Mouse (Mus musculus) neutrophil, adult 5-6 weeks (primary cell): ENCODE measurements at regions not wholly inside any gene's neighbourhood (a gene's known extent, or its start where the extent isn't known, plus 50 kb on each side); places are given as distances from the start of the nearest gene placed in this dataset.

Experiments used
- ATAC-seq: fragments of 151-379, 151-347 bp; 2 replicates; pipeline ENCODE4 v1.8.0; 2017; ENCODE audit warnings: mild to moderate bottlenecking, moderate TSS enrichment; ENCODE audit not compliant: insufficient number of reproducible peaks, poor library complexity, low FRiP score, severe bottlenecking; ENCODE audit errors: extremely low read depth

- no peak for ATAC-seq
These were observed 112.4 kb upstream of the Wnt4 start for GRCm38 (mm10) chr4:137164933-137165332.

- ATAC-seq, result peak; percentile 39
These were observed 112.9 kb upstream of the Wnt4 start for GRCm38 (mm10) chr4:137164429-137164828.

- ATAC-seq, result no peak
These were observed 113.3 kb upstream of the Wnt4 start for GRCm38 (mm10) chr4:137163962-137164361.

- no peak for ATAC-seq
These were observed 111.9 kb upstream of the Zbtb40 start for GRCm38 (mm10) chr4:137160526-137160925.

GRCm38 (mm10) chr4:137158201-137158600 lies 109.6 kb upstream of the Zbtb40 start:
- no peak for ATAC-seq

GRCm38 (mm10) chr4:137156441-137157105 lies 108.0 kb upstream of the Zbtb40 start:
- ATAC-seq, result no peak

- no peak for ATAC-seq
These were observed 100.2 kb upstream of the Zbtb40 start for GRCm38 (mm10) chr4:137148756-137149155.

- no peak for ATAC-seq
These were observed 99.2 kb upstream of the Zbtb40 start for GRCm38 (mm10) chr4:137147795-137148194.

- ATAC-seq, result no peak
These were observed 97.7 kb upstream of the Zbtb40 start for GRCm38 (mm10) chr4:137146326-137146725.

GRCm38 (mm10) chr4:137142316-137142715 lies 93.7 kb upstream of the Zbtb40 start:
- ATAC-seq, result no peak

- ATAC-seq, result no peak
These were observed 90.6 kb upstream of the Zbtb40 start for GRCm38 (mm10) chr4:137139051-137139705.

GRCm38 (mm10) chr4:137138127-137138526 lies 89.5 kb upstream of the Zbtb40 start:
- ATAC-seq, result no peak

GRCm38 (mm10) chr4:137136313-137136712 lies 87.7 kb upstream of the Zbtb40 start:
- ATAC-seq, result no peak

GRCm38 (mm10) chr4:137135792-137136191 lies 87.2 kb upstream of the Zbtb40 start:
- no peak for ATAC-seq

GRCm38 (mm10) chr4:137134553-137134952 lies 86.0 kb upstream of the Zbtb40 start:
- ATAC-seq, result no peak

- no peak for ATAC-seq
These were observed 85.2 kb upstream of the Zbtb40 start for GRCm38 (mm10) chr4:137133789-137134188.

GRCm38 (mm10) chr4:137130619-137131212 lies 82.1 kb upstream of the Zbtb40 start:
- no peak for ATAC-seq

GRCm38 (mm10) chr4:137128152-137128551 lies 79.6 kb upstream of the Zbtb40 start:
- no peak for ATAC-seq

- ATAC-seq, result no peak
These were observed 73.1 kb upstream of the Zbtb40 start for GRCm38 (mm10) chr4:137121684-137122083.

- ATAC-seq, result no peak
These were observed 72.0 kb upstream of the Zbtb40 start for GRCm38 (mm10) chr4:137120597-137120996.
